11 mouse cellular contexts compared by ENCODE assay signal in genomic region chr9:71591106-71591505, GRCm38 (mm10). TPM values are rescaled to one million over a fixed set of nuclear protein-coding genes. Genes with fewer than 3 reads are reported as not detected.
DNase-seq lines count a peak whose midpoint lies in the region; ATAC-seq and TF ChIP-seq lines count a peak whose summit lies in the region.
"Had no signal": no experiment of that assay in that cellular context is flagged by ENCODE, and none has a peak within 500 bp of the region (broad histone marks: within the 10 kb centered on the region; RNA-seq: fewer than 3 reads in every experiment).

No protein-coding gene starts in this region.

- H3K27ac ChIP-seq in forebrain, embryonic 10.5 days: no peak overlapping the region
- no peak overlapping the region for H3K27ac ChIP-seq in forebrain, embryonic 15.5 days (replicated peaks)
- H3K27ac ChIP-seq in liver, adult 2 months (replicated peaks; ENCODE audit: insufficient read depth, low read depth, low read length): no peak overlapping the region
- H3K27ac ChIP-seq in intestine, embryonic 14.5 days (ENCODE audit: low read depth): no peak overlapping the region
- peak overlapping the region; percentile 68 for H3K27ac ChIP-seq in small intestine, adult 2 months (ENCODE audit: insufficient read depth, low read depth, low read length)
- H3K27ac ChIP-seq: midbrain, embryonic 12.5 days had no signal

- no peak for TF ChIP-seq CTCF in liver, adult 2 months (IDR thresholded peaks at IDR 0.05; ENCODE audit: low read depth, low read length)
- no peak for TF ChIP-seq CTCF in small intestine, adult 2 months (IDR thresholded peaks at IDR 0.05; ENCODE audit: extremely low read depth, insufficient read length, insufficient replicate concordance, low read depth, low read length)

- peaks cover 28% of the 10 kb centered on the region for H3K27me3 ChIP-seq in forebrain, embryonic 10.5 days (ENCODE audit: poor library complexity, severe bottlenecking)
- H3K27me3 ChIP-seq in forebrain, embryonic 15.5 days: no peaks in the 10 kb centered on the region
- H3K27me3 ChIP-seq in liver, adult 2 months (ENCODE audit: control insufficient read depth, insufficient read depth, low read length): no peaks in the 10 kb centered on the region
- no peaks in the 10 kb centered on the region for H3K27me3 ChIP-seq in intestine, embryonic 14.5 days (replicated peaks; ENCODE audit: control insufficient read depth, insufficient read depth, low read length)
- H3K27me3 ChIP-seq in small intestine, adult 2 months (ENCODE audit: control insufficient read depth, insufficient read depth, low read length): no peaks in the 10 kb centered on the region

- DNase-seq in forebrain, embryonic 10.5 days (ENCODE audit: extremely low spot score, low spot score): no peak
- no peak for DNase-seq in liver, adult 2 months (ENCODE audit: extremely low read depth, low read depth, low spot score)
- no peak for DNase-seq in liver
- no peak for DNase-seq in intestine, embryonic 14.5 days (ENCODE audit: low spot score)
- no peak for DNase-seq in layer of hippocampus, postnatal 14 days (ENCODE audit: low spot score in 2 of 2)
- no peak for DNase-seq in gastrocnemius, postnatal 25 days
- DNase-seq: adrenal gland, adult 8-10 months; cerebellum, adult 11-12 months had no signal

- H3K4me1 ChIP-seq in forebrain, embryonic 10.5 days: peaks cover 16% of the 10 kb centered on the region
- peaks cover 9% of the 10 kb centered on the region for H3K4me1 ChIP-seq in forebrain, embryonic 15.5 days
- H3K4me1 ChIP-seq in liver, adult 2 months (ENCODE audit: control insufficient read depth, insufficient read depth, low read length): no peaks in the 10 kb centered on the region
- H3K4me1 ChIP-seq in intestine, embryonic 14.5 days (replicated peaks; ENCODE audit: control insufficient read depth, insufficient read depth, low read length): peaks cover 6% of the 10 kb centered on the region
- H3K4me1 ChIP-seq in small intestine, adult 2 months (ENCODE audit: control insufficient read depth, insufficient read depth, insufficient read length, low read length): peaks cover 36% of the 10 kb centered on the region

- no peak for TF ChIP-seq POLR2A in liver, adult 2 months (IDR thresholded peaks at IDR 0.05; ENCODE audit: extremely low read depth, insufficient read depth, low read length)
- TF ChIP-seq POLR2A in small intestine, adult 2 months (IDR thresholded peaks at IDR 0.05; ENCODE audit: low read depth, low read length): no peak

- WGBS in forebrain, embryonic 10.5 days: 80% methylated on average over 5 of the region's 5 CpGs
- WGBS in forebrain, embryonic 15.5 days: 80% methylated on average over 5 of the region's 5 CpGs
- WGBS in liver, adult 2 months: 29% methylated on average over 5 of the region's 5 CpGs
- 36% methylated on average over 5 of the region's 5 CpGs for WGBS in intestine, embryonic 14.5 days
- 31% methylated on average over 5 of the region's 5 CpGs for WGBS in small intestine, adult 2 months

- H3K9ac ChIP-seq in forebrain, embryonic 15.5 days (replicated peaks): no peak overlapping the region
- H3K9ac ChIP-seq in liver, adult 2 months (ENCODE audit: low read depth, low read length): no peak overlapping the region
- no peak overlapping the region for H3K9ac ChIP-seq in intestine, embryonic 14.5 days (ENCODE audit: low read length)

- H3K79me2 ChIP-seq in liver, adult 2 months (ENCODE audit: control insufficient read depth, insufficient read depth, low read length): no peaks in the 10 kb centered on the region

- no peak overlapping the region for H3K4me2 ChIP-seq in forebrain, embryonic 15.5 days (replicated peaks)
- H3K4me2 ChIP-seq in intestine, embryonic 14.5 days (ENCODE audit: low read length): peak overlapping the region; percentile 72

- no peaks in the 10 kb centered on the region for H3K9me3 ChIP-seq in forebrain, embryonic 10.5 days
- no peaks in the 10 kb centered on the region for H3K9me3 ChIP-seq in forebrain, embryonic 15.5 days
- no peaks in the 10 kb centered on the region for H3K9me3 ChIP-seq in intestine, embryonic 14.5 days (ENCODE audit: control insufficient read depth, low read length)
- H3K9me3 ChIP-seq: midbrain, embryonic 12.5 days had no signal

- H3K36me3 ChIP-seq in forebrain, embryonic 10.5 days (replicated peaks): no peaks in the 10 kb centered on the region
- no peaks in the 10 kb centered on the region for H3K36me3 ChIP-seq in forebrain, embryonic 15.5 days
- no peaks in the 10 kb centered on the region for H3K36me3 ChIP-seq in liver, adult 2 months (ENCODE audit: control insufficient read depth, insufficient read depth, low read length)
- H3K36me3 ChIP-seq in intestine, embryonic 14.5 days (ENCODE audit: control insufficient read depth, insufficient read depth, low read length): no peaks in the 10 kb centered on the region
- H3K36me3 ChIP-seq in small intestine, adult 2 months (ENCODE audit: control insufficient read depth, insufficient read depth, low read length): no peaks in the 10 kb centered on the region
- H3K36me3 ChIP-seq: midbrain, embryonic 12.5 days had no signal

- peak overlapping the region; percentile 65; the same call in 1 of the 2 replicates for H3K4me3 ChIP-seq in forebrain, embryonic 10.5 days
- H3K4me3 ChIP-seq in forebrain, embryonic 15.5 days: no peak overlapping the region
- peak overlapping the region; percentile 8 for H3K4me3 ChIP-seq in liver, adult 2 months (ENCODE audit: insufficient read depth, low read depth, low read length)
- H3K4me3 ChIP-seq in intestine, embryonic 14.5 days (ENCODE audit: low read depth, low read length): no peak overlapping the region; the same call in 1 of the 2 replicates
- peak overlapping the region; percentile 82; the same call in 1 of the 2 replicates for H3K4me3 ChIP-seq in small intestine, adult 2 months (ENCODE audit: low read depth, low read length)

- ATAC-seq in forebrain, embryonic 15.5 days (replicated peaks): no peak
- ATAC-seq in intestine, embryonic 14.5 days (replicated peaks; ENCODE audit: low FRiP score, low TSS enrichment, low read depth): no peak

RNA-seq across cellular contexts. Expression of gene Myzap, which starts 1.1 kb away (rescaled TPM):
- 3.5 and 4.0 TPM in 2 replicates for polyA plus RNA-seq in forebrain, embryonic 10.5 days (2016; fragmentation: Nextera tagmentation; extraction: Ambion mirVana)
- polyA plus RNA-seq in forebrain, embryonic 15.5 days (2015; fragmentation: Nextera tagmentation; extraction: Ambion mirVana): 1.8 and 2.0 TPM in 2 replicates
- total RNA-seq in liver, adult 2 months (2014; rRNA removed): 1.5 TPM in 2 replicates
- 0.25 and 0.51 TPM in 2 replicates for polyA plus RNA-seq in liver, adult 2 months (2012; rRNA removed)
- 10.1 TPM in 2 replicates for polyA plus RNA-seq in intestine, embryonic 14.5 days (2014; fragmentation: Nextera tagmentation; extraction: Ambion mirVana)
- 3.5 and 14.2 TPM in 2 replicates for polyA plus RNA-seq in small intestine, adult 2 months (2012; rRNA removed)
- 1 to 10 TPM; 1.0 to 1.1 TPM for total RNA-seq in layer of hippocampus, postnatal 14 days (2021)
- total RNA-seq in gastrocnemius, postnatal 25 days (2021): 1 to 10 TPM; 4.8 to 5.9 TPM

Comparison
In these comparisons a context has a peak if more than half of its experiments do, and no peak if none do; other contexts are left out.
1. H3K4me3 ChIP-seq: peak in forebrain, embryonic 10.5 days (single experiment), liver, adult 2 months (single experiment) and small intestine, adult 2 months (single experiment); none in forebrain, embryonic 15.5 days (single experiment) and intestine, embryonic 14.5 days (single experiment).